Mouse (Mus musculus) layer of hippocampus, adult 9-10 months (tissue): ENCODE results near the gene Gm3298.
"Not testable (repeated sequence)": the region's sequence is repeated elsewhere in the genome, so short reads cannot be mapped to it uniquely, and the experiment has no call there.

Experiments used
- DNase-seq: peaks from one replicate; pipeline ENCODE4 v3.0.0; 2022; ENCODE audit warnings: low spot score

The Gm3298 gene

DNA sequence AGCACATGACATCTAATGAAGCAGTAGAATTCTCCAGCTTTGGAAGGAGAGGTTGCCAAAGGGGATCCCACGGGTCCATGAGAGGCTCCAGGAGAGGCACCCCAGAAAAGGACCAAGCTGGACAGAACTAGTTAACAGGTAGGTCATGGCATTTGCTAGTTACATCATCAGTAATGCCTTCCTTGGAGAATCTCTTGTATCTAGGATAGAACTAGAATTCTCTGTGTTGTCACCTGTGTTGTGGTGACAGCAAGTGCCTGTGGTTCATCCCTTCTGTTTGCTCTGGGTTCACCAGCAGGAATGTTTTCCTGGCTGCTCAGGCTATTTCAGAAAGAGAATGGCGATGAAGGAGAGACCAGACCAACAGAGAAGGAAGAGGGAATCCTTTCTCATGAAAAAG, at the start of gene Gm3298:
Gm3298 (plus strand) TSS at position 301 of the 400 bp plus-strand sequence.
- not testable (repeated sequence) for DNase-seq

DNA sequence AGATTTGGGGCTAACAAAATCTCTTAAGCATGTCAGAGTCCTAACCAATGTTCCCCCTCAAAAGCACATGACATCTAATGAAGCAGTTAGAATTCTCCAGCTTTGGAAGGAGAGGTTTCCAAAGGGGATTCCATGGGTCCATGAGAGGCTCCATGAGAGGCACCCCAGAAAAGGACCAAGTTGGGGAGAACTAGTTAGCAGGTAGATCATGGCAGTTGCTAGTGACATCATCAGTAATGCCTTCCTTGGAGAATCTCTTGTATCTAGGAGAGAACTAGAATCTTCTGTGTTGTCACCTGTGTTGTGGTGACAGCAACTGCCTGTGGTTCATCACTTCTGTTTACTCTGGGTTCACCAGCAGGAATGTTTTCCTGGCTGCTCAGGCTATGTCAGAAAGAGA, 32.1 kb upstream of the Gm3298 start, which contains the start of gene Gm8297:
Gm8297 (plus strand) TSS at position 301 of the 400 bp plus-strand sequence.
- not testable (repeated sequence) for DNase-seq

DNA sequence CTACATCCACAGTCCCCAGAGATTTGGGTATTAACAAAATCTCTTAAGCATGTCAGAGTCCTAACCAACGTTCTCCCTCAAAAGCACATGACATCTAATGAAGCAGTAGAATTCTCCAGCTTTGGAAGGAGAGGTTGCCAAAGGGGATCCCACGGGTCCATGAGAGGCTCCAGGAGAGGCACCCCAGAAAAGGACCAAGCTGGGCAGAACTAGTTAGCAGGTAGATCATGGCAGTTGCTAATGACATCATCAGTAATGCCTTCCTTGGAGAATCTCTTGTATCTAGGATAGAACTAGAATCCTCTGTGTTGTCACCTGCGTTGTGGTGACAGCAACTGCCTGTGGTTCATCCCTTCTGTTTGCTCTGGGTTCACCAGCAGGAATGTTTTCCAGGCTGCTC, 34.6 kb downstream of the Gm3298 start, which contains the start of gene 4930555G01Rik:
4930555G01Rik (plus strand) TSS at position 301 of the 400 bp plus-strand sequence.
- DNase-seq, result not testable (repeated sequence)
